Mouse (Mus musculus) G1E (cell line): ENCODE results near the gene Rfx4. TPM values are rescaled to one million over a fixed set of nuclear protein-coding genes. Genes with fewer than 3 reads are reported as not detected.

Source experiments
- ATAC-seq: 2 replicates; pipeline ENCODE4 v1.8.0; 2016; ENCODE audit warnings: mild to moderate bottlenecking; ENCODE audit not compliant: insufficient number of reproducible peaks, poor library complexity, low FRiP score, severe bottlenecking; ENCODE audit errors: extremely low read depth
- DNase-seq: peaks from one replicate; pipeline ENCODE4 v3.0.0; 2012; ENCODE audit warnings: low spot score
- H3K27me3 ChIP-seq: 2 replicates; pipeline ENCODE4 v1.6.1; 2012; ENCODE audit warnings: mild to moderate bottlenecking, low read length, inconsistent platforms; ENCODE audit not compliant: insufficient read depth
- H3K36me3 ChIP-seq: replicated peaks from 2 replicates; pipeline ENCODE3; 2012; ENCODE audit warnings: mild to moderate bottlenecking, inconsistent platforms
- H3K4me1 ChIP-seq: 2 replicates; pipeline ENCODE4 v1.6.1; 2012; ENCODE audit warnings: low read depth, low read length, inconsistent platforms, mixed read lengths; ENCODE audit not compliant: insufficient read depth
- H3K4me3 ChIP-seq: 2 replicates; pipeline ENCODE4 v1.5.1; 2012; ENCODE audit warnings: low read depth, mild to moderate bottlenecking, inconsistent platforms, low read length, moderate library complexity, mixed read lengths
- H3K9me3 ChIP-seq: replicated peaks from 2 replicates; pipeline ENCODE4 v1.6.1; 2012; ENCODE audit warnings: inconsistent platforms
- CTCF ChIP-seq: IDR thresholded peaks from 2 replicates; pipeline ENCODE4 v1.5.1; 2012; ENCODE audit warnings: low read depth, low read length, inconsistent platforms, mixed read lengths
- GATA1 ChIP-seq: IDR thresholded peaks from 2 replicates; pipeline ENCODE4 v1.6.1; 2012; ENCODE audit warnings: borderline replicate concordance, low read length, inconsistent platforms, mixed read lengths
- GATA2 ChIP-seq: IDR thresholded peaks from 2 replicates; pipeline ENCODE4 v1.6.1; 2012; ENCODE audit warnings: low read depth, low read length, inconsistent platforms, borderline replicate concordance
- POLR2AphosphoS5 ChIP-seq: IDR thresholded peaks from 2 replicates; pipeline ENCODE4 v1.6.1; 2012; ENCODE audit warnings: low read depth, low read length, inconsistent platforms; ENCODE audit not compliant: insufficient replicate concordance
- TAL1 ChIP-seq: conservative IDR thresholded peaks from 2 replicates; pipeline ENCODE4 v1.6.1; 2012; ENCODE audit warnings: low read depth, low read length, inconsistent platforms, mixed read lengths
- polyA plus RNA-seq: library from polyadenylated mRNA; stranded (reverse); fragments of >175 nt; gene quantifications from 2 replicates; pipeline ENCODE4 v1.2.3, GENCODE M21; 2012
- total RNA-seq, 2 experiments: library from RNA; stranded (forward) in 1 of 2; stranded (reverse) in 1 of 2; fragments of 200-1000 nt in 1 of 2; fragments of >200 nt in 1 of 2; fragmentation: Nextera tagmentation in 1 of 2; gene quantifications; 2 replicates each; pipeline ENCODE4 v1.2.3; 2014 to 2017

Gene Rfx4
- total and polyA plus RNA-seq, 3 experiments = not detected

GRCm38 (mm10) chr10:84780828-84781227 lies 25.0 kb downstream of the Rfx4 start:
- Histone ChIP-seq H3K4me3 (no peak overlapping the region), H3K4me1 (no peaks in the 10 kb centered on the region), H3K27me3 (peaks cover 2% of the 10 kb centered on the region), H3K9me3 (no peaks in the 10 kb centered on the region), H3K36me3 (no peaks in the 10 kb centered on the region)
- TF ChIP-seq GATA1 (no peak), TAL1 (no peak), GATA2 (no peak)
- ATAC-seq (no peak), DNase-seq (no peak)

- no peaks in the 10 kb centered on the region for H3K9me3 ChIP-seq
- no peaks in the 10 kb centered on the region for H3K36me3 ChIP-seq
- TF ChIP-seq CTCF = no peak
- no peak overlapping the region for H3K4me3 ChIP-seq
- H3K27me3 ChIP-seq = no peaks in the 10 kb centered on the region; the same call in 1 of the 2 replicates
- no peaks in the 10 kb centered on the region for H3K4me1 ChIP-seq
- no peak for ATAC-seq
- no peak for DNase-seq
These were observed 29.5 kb downstream of the Rfx4 start for GRCm38 (mm10) chr10:84785339-84785738.

- H3K4me1 ChIP-seq = no peaks in the 10 kb centered on the region
- no peak overlapping the region for H3K4me3 ChIP-seq
- no peak for ATAC-seq
These were observed 34.5 kb downstream of the Rfx4 start for GRCm38 (mm10) chr10:84790323-84790722.

GRCm38 (mm10) chr10:84791181-84791580 lies 35.3 kb downstream of the Rfx4 start:
- H3K27me3 ChIP-seq = no peaks in the 10 kb centered on the region
- H3K9me3 ChIP-seq = no peaks in the 10 kb centered on the region
- DNase-seq = no peak
- H3K4me3 ChIP-seq = no peak overlapping the region
- H3K36me3 ChIP-seq = no peaks in the 10 kb centered on the region
- TF ChIP-seq GATA2 (no peak), CTCF (no peak), TAL1 (no peak), POLR2AphosphoS5 (no peak), GATA1 (no peak)
- ATAC-seq = no peak
- H3K4me1 ChIP-seq = no peaks in the 10 kb centered on the region

More at GRCm38 (mm10) chr10:84790323-84790722, 34.5 kb downstream of the Rfx4 start:
- TF ChIP-seq CTCF (no peak), TAL1 (no peak), GATA1 (no peak), POLR2AphosphoS5 (no peak), GATA2 (no peak)
- no peaks in the 10 kb centered on the region for H3K9me3 ChIP-seq
- no peak for DNase-seq
- H3K36me3 ChIP-seq = no peaks in the 10 kb centered on the region
- no peaks in the 10 kb centered on the region for H3K27me3 ChIP-seq

- no peaks in the 10 kb centered on the region for H3K36me3 ChIP-seq
- peaks cover 8% of the 10 kb centered on the region for H3K27me3 ChIP-seq
- no peak overlapping the region for H3K4me3 ChIP-seq
- peaks cover 8% of the 10 kb centered on the region for H3K4me1 ChIP-seq
- ATAC-seq (no peak), DNase-seq (no peak)
- no peaks in the 10 kb centered on the region for H3K9me3 ChIP-seq
- TF ChIP-seq GATA1 (no peak), TAL1 (no peak), CTCF (no peak), GATA2 (no peak), POLR2AphosphoS5 (no peak)
These were observed 45.7 kb downstream of the Rfx4 start for GRCm38 (mm10) chr10:84801521-84801920.

- no peak for ATAC-seq
- Histone ChIP-seq H3K9me3 (no peaks in the 10 kb centered on the region), H3K4me3 (no peak overlapping the region), H3K36me3 (no peaks in the 10 kb centered on the region), H3K27me3 (peaks cover 8% of the 10 kb centered on the region), H3K4me1 (peaks cover 8% of the 10 kb centered on the region)
- TF ChIP-seq GATA2 = no peak
- no peak for TF ChIP-seq POLR2AphosphoS5
- TF ChIP-seq CTCF = no peak
- TF ChIP-seq TAL1 = no peak
- no peak for TF ChIP-seq GATA1
- DNase-seq = no peak
These were observed 47.5 kb downstream of the Rfx4 start for GRCm38 (mm10) chr10:84803216-84803844.
